8 mouse cellular contexts compared by ENCODE assay signal in genomic region chr3:88368511-88368910, GRCm38 (mm10). TPM values are rescaled to one million over a fixed set of nuclear protein-coding genes. Genes with fewer than 3 reads are reported as not detected.
"Had no signal": no experiment of that assay in that cellular context is flagged by ENCODE, and none has a peak within 500 bp of the region (broad histone marks: within the 10 kb centered on the region; RNA-seq: fewer than 3 reads in every experiment).

No protein-coding gene starts in this region.

RNA-seq across cellular contexts. Expression of gene Bglap3, which starts 4.0 kb away (rescaled TPM):
- total RNA-seq: forebrain, postnatal 0 days; gastrocnemius, postnatal 36 days; heart, adult 2 months; heart, postnatal 14 days; heart, postnatal 36 days had no signal

RNA-seq across cellular contexts. Expression of gene Bglap2, which starts 10.0 kb away (rescaled TPM):
- total RNA-seq: gastrocnemius, postnatal 36 days; heart, adult 2 months; heart, postnatal 14 days; heart, postnatal 36 days; layer of hippocampus, adult 2 months; layer of hippocampus, postnatal 10 days; layer of hippocampus, postnatal 25 days had no signal

RNA-seq across cellular contexts. Expression of gene Bglap, which starts 15.8 kb away (rescaled TPM):
- total RNA-seq: gastrocnemius, postnatal 36 days; heart, adult 2 months; heart, postnatal 14 days; heart, postnatal 36 days had no signal
